Mouse (Mus musculus): Measurements from ENCODE around the gene Cmss1. TPM values are rescaled to one million over a fixed set of nuclear protein-coding genes. Genes with fewer than 3 reads are reported as not detected.

Cmss1 gene
- polyA plus RNA-seq, 1 experiment from 2014 or later, result 41.0 TPM

- H3K4me2 ChIP-seq (ENCODE audit: low read length), result no peak overlapping the region
- ATAC-seq (no peak), DNase-seq (ENCODE audit: low spot score) (no peak)
- H3K9me3 ChIP-seq (replicated peaks; ENCODE audit: control insufficient read depth, low read length), result no peaks in the 10 kb centered on the region
- WGBS, result 83% methylated on average over 7 of the region's 7 CpGs
- no peak overlapping the region for H3K27ac ChIP-seq (ENCODE audit: low read depth, low read length)
- no peaks in the 10 kb centered on the region for H3K4me1 ChIP-seq (ENCODE audit: control insufficient read depth, insufficient read depth, low read length)
- H3K4me3 ChIP-seq (ENCODE audit: low read depth, low read length), result no peak overlapping the region
- H3K27me3 ChIP-seq (replicated peaks; ENCODE audit: control insufficient read depth, insufficient read depth, low read length), result no peaks in the 10 kb centered on the region
- no peaks in the 10 kb centered on the region for H3K36me3 ChIP-seq (ENCODE audit: control insufficient read depth, insufficient read depth, low read length)
- H3K9ac ChIP-seq (ENCODE audit: low read length), result no peak overlapping the region
Observed at GRCm38 (mm10) chr16:57427516-57428285, 179.0 kb downstream of the Cmss1 start.

- ATAC-seq, result no peak
- no peak overlapping the region for H3K4me2 ChIP-seq (ENCODE audit: low read length)
- no peak overlapping the region for H3K4me3 ChIP-seq (ENCODE audit: low read depth, low read length)
- H3K27me3 ChIP-seq (replicated peaks; ENCODE audit: control insufficient read depth, insufficient read depth, low read length), result no peaks in the 10 kb centered on the region
- no peak overlapping the region for H3K27ac ChIP-seq (ENCODE audit: low read depth, low read length)
- no peaks in the 10 kb centered on the region for H3K4me1 ChIP-seq (ENCODE audit: control insufficient read depth, insufficient read depth, low read length)
- 80% methylated on average over 10 of the region's 10 CpGs for WGBS
- no peak for DNase-seq (ENCODE audit: low spot score)
- H3K36me3 ChIP-seq (ENCODE audit: control insufficient read depth, insufficient read depth, low read length), result no peaks in the 10 kb centered on the region
- H3K9me3 ChIP-seq (replicated peaks; ENCODE audit: control insufficient read depth, low read length), result no peaks in the 10 kb centered on the region
- no peak overlapping the region for H3K9ac ChIP-seq (ENCODE audit: low read length)
Observed at GRCm38 (mm10) chr16:57426680-57427079, 180.0 kb downstream of the Cmss1 start.

- WGBS, result 65% methylated on average over 6 of the region's 6 CpGs
- ATAC-seq, result no peak
Observed at GRCm38 (mm10) chr16:57423001-57423800, 183.5 kb downstream of the Cmss1 start.

GRCm38 (mm10) chr16:57421680-57422417 lies 184.8 kb downstream of the Cmss1 start:
- Histone ChIP-seq H3K4me2 (ENCODE audit: low read length) (no peak overlapping the region), H3K9ac (ENCODE audit: low read length) (no peak overlapping the region), H3K4me3 (ENCODE audit: low read depth, low read length) (no peak overlapping the region), H3K9me3 (replicated peaks; ENCODE audit: control insufficient read depth, low read length) (no peaks in the 10 kb centered on the region), H3K4me1 (ENCODE audit: control insufficient read depth, insufficient read depth, low read length) (no peaks in the 10 kb centered on the region), H3K27ac (ENCODE audit: low read depth, low read length) (no peak overlapping the region), H3K36me3 (ENCODE audit: control insufficient read depth, insufficient read depth, low read length) (no peaks in the 10 kb centered on the region), H3K27me3 (replicated peaks; ENCODE audit: control insufficient read depth, insufficient read depth, low read length) (no peaks in the 10 kb centered on the region)
- no peak for DNase-seq (ENCODE audit: low spot score)
- 70% methylated on average over 7 of the region's 7 CpGs for WGBS
- ATAC-seq, result no peak

More at GRCm38 (mm10) chr16:57423001-57423800, 183.5 kb downstream of the Cmss1 start:
- Histone ChIP-seq H3K4me3 (ENCODE audit: low read depth, low read length) (no peak overlapping the region), H3K27me3 (replicated peaks; ENCODE audit: control insufficient read depth, insufficient read depth, low read length) (no peaks in the 10 kb centered on the region), H3K4me2 (ENCODE audit: low read length) (no peak overlapping the region), H3K36me3 (ENCODE audit: control insufficient read depth, insufficient read depth, low read length) (no peaks in the 10 kb centered on the region), H3K9me3 (replicated peaks; ENCODE audit: control insufficient read depth, low read length) (no peaks in the 10 kb centered on the region), H3K27ac (ENCODE audit: low read depth, low read length) (no peak overlapping the region), H3K9ac (ENCODE audit: low read length) (no peak overlapping the region), H3K4me1 (ENCODE audit: control insufficient read depth, insufficient read depth, low read length) (no peaks in the 10 kb centered on the region)
- no peak for DNase-seq (ENCODE audit: low spot score)

GRCm38 (mm10) chr16:57420773-57421556 lies 185.7 kb downstream of the Cmss1 start:
- Histone ChIP-seq H3K4me2 (ENCODE audit: low read length) (no peak overlapping the region), H3K27ac (ENCODE audit: low read depth, low read length) (no peak overlapping the region), H3K9me3 (replicated peaks; ENCODE audit: control insufficient read depth, low read length) (no peaks in the 10 kb centered on the region), H3K9ac (ENCODE audit: low read length) (no peak overlapping the region), H3K36me3 (ENCODE audit: control insufficient read depth, insufficient read depth, low read length) (no peaks in the 10 kb centered on the region), H3K4me3 (ENCODE audit: low read depth, low read length) (no peak overlapping the region), H3K27me3 (replicated peaks; ENCODE audit: control insufficient read depth, insufficient read depth, low read length) (no peaks in the 10 kb centered on the region), H3K4me1 (ENCODE audit: control insufficient read depth, insufficient read depth, low read length) (no peaks in the 10 kb centered on the region)
- 60% methylated on average over 8 of the region's 8 CpGs for WGBS
- DNase-seq (ENCODE audit: low spot score) (no peak), ATAC-seq (no peak)

- no peaks in the 10 kb centered on the region for H3K9me3 ChIP-seq (replicated peaks; ENCODE audit: control insufficient read depth, low read length)
- no peak overlapping the region for H3K4me3 ChIP-seq (ENCODE audit: low read depth, low read length)
- H3K27me3 ChIP-seq (replicated peaks; ENCODE audit: control insufficient read depth, insufficient read depth, low read length), result no peaks in the 10 kb centered on the region
- no peaks in the 10 kb centered on the region for H3K36me3 ChIP-seq (ENCODE audit: control insufficient read depth, insufficient read depth, low read length)
- no peaks in the 10 kb centered on the region for H3K4me1 ChIP-seq (ENCODE audit: control insufficient read depth, insufficient read depth, low read length)
- WGBS, result 90% methylated on average over 5 of the region's 5 CpGs
- no peak overlapping the region for H3K9ac ChIP-seq (ENCODE audit: low read length)
- ATAC-seq, result no peak
- no peak overlapping the region for H3K4me2 ChIP-seq (ENCODE audit: low read length)
- no peak overlapping the region for H3K27ac ChIP-seq (ENCODE audit: low read depth, low read length)
- DNase-seq (ENCODE audit: low spot score), result no peak
Observed at GRCm38 (mm10) chr16:57419881-57420280, 186.8 kb downstream of the Cmss1 start.

GRCm38 (mm10) chr16:57419332-57419731 lies 187.3 kb downstream of the Cmss1 start:
- no peak for ATAC-seq
- Histone ChIP-seq H3K27ac (ENCODE audit: low read depth, low read length) (no peak overlapping the region), H3K4me3 (ENCODE audit: low read depth, low read length) (no peak overlapping the region), H3K9ac (ENCODE audit: low read length) (no peak overlapping the region), H3K27me3 (replicated peaks; ENCODE audit: control insufficient read depth, insufficient read depth, low read length) (no peaks in the 10 kb centered on the region), H3K9me3 (replicated peaks; ENCODE audit: control insufficient read depth, low read length) (no peaks in the 10 kb centered on the region), H3K4me2 (ENCODE audit: low read length) (no peak overlapping the region), H3K36me3 (ENCODE audit: control insufficient read depth, insufficient read depth, low read length) (no peaks in the 10 kb centered on the region), H3K4me1 (ENCODE audit: control insufficient read depth, insufficient read depth, low read length) (no peaks in the 10 kb centered on the region)
- DNase-seq (ENCODE audit: low spot score), result no peak
- 72% methylated on average over 5 of the region's 5 CpGs for WGBS

GRCm38 (mm10) chr16:57417955-57418354 lies 188.7 kb downstream of the Cmss1 start:
- H3K36me3 ChIP-seq (ENCODE audit: control insufficient read depth, insufficient read depth, low read length), result no peaks in the 10 kb centered on the region
- H3K4me2 ChIP-seq (ENCODE audit: low read length), result no peak overlapping the region
- ATAC-seq (no peak), DNase-seq (ENCODE audit: low spot score) (no peak)
- no peaks in the 10 kb centered on the region for H3K4me1 ChIP-seq (ENCODE audit: control insufficient read depth, insufficient read depth, low read length)
- H3K9ac ChIP-seq (ENCODE audit: low read length), result no peak overlapping the region
- no peak overlapping the region for H3K27ac ChIP-seq (ENCODE audit: low read depth, low read length)
- 79% methylated on average over 1 of the region's 1 CpGs for WGBS
- H3K4me3 ChIP-seq (ENCODE audit: low read depth, low read length), result no peak overlapping the region
- H3K9me3 ChIP-seq (replicated peaks; ENCODE audit: control insufficient read depth, low read length), result no peaks in the 10 kb centered on the region
- H3K27me3 ChIP-seq (replicated peaks; ENCODE audit: control insufficient read depth, insufficient read depth, low read length), result no peaks in the 10 kb centered on the region
